Mouse (Mus musculus): Measurements from ENCODE around the gene Tmem30b. TPM values are rescaled to one million over a fixed set of nuclear protein-coding genes. Genes with fewer than 3 reads are reported as not detected.
"Not testable (repeated sequence)": the region's sequence is repeated elsewhere in the genome, so short reads cannot be mapped to it uniquely, and the experiment has no call there.

Gene Tmem30b
- under 1 TPM; 0.30 to 0.40 TPM for total RNA-seq (2021)
- long read RNA-seq, experiment 1, result 0 reads
- long read RNA-seq, experiment 2, result 0 reads

DNA sequence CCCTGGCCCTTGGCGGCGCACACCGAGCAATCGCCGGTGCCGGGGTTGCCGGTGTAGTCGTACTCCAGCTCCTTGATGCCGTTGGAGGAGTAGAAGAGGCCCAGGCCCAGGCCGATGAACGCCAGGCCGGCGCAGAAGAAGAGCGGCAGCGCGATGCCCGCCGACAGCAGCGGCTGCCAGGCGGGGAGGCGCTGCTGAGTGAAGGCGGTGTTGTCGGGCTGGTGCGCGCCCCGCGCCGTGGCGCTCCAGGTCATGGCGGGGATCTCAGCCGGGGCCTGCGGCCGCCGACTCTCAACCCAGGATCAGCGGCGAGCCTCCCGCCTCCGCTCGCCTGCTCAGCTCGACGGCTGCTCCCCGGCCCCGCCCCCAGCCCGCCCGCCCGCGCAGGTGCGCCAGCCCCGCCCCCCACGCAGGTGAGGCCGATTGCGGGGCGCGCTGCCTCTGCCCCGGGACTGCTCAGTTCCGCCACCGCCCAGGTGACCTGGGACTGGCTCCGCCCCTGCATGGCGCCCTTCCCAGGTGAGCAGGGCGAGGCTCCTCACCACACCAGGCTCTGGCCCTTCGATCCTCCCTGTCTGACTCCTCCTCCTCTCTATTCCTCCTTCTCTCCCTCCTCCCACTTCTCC, at the start of gene Tmem30b:
Gene Tmem30b (minus strand): TSS at position 307 of the 626 bp plus-strand sequence.
- DNase-seq (ENCODE audit: low spot score in 2 of 2), result no peak

DNA sequence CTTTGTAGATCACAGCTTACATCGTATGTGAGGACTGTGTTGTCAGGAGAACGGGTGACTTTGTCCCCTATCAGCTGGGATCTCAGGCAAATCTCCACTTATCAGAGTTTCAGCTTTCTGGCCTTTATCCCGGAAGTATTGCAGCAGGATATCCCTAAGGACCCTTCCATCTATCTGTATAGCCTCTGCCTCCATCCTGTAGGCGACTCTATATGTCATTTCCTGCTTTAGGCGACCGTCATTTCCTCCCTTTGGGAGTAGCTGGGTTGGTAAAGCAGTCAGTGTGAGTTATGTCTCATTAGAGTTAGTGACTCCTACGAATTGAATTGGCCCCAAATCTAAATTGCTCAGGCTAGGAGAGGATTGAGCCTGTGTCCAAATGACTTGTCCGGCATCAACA, 49.0 kb upstream of the Tmem30b start:
- no peak for DNase-seq (ENCODE audit: low spot score in 2 of 2)

DNA sequence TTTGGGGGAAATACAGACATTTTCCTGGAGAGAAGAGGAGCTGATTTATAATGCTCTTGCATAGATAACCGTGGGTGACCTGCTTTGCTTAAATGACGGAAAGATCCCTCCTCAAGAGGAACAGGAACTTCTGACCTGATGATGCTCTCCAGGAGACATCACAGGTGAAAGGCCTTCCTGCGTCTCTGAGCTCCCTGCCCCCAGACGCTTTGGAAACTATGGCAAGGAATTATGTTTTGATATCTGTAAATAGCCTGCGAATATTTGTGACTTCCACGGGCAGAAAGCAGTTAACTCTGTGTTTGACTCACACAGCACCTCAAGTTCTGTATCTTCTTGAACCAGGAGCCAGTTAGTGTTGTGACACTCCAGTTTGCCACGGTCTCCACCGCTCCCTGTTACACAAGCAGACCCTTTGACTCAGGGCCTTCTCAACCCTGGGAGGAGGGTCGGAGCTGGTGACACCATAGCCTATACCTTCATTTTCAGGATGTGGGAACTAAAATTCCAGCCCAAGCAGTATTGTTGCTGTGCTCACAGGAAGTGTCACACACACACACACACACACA, 48.1 kb upstream of the Tmem30b start:
- no peak for DNase-seq (ENCODE audit: low spot score in 2 of 2)

DNA sequence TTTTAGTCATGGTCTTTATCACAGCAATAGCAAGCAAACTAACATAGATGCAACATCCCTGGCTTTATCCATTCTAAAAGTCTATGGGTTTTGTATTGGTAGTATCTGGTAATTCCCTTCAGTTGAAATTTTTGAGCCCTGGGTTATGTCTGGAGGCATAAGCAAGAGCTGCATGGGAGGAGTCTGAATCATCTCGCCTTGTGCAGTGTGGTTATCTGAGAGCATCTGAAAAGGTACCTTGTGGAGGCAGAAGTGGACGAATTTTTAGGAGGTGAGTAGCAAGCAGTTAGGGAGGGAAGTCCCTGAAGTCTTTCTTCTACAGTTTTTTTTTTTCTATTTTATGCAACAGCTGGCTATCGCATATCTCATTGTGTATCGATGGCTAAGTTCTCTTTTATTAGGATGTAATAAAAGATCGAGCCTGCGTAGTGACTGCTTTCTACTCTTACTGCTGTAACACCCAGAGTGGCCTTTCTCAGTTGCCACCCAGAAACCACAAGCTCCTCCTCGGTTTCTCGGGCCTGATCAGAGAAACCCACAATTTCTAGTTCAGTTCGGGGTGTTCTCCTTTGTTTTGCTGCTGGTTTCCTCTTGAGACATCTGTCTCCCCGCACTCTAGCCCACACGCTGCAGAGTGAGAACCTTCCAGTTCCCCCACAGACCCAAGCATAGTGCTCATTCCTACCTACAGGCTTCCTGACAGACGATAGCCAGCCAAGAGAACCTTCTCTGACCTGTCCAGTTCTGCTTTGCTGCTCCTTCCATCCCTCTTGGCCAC, 47.0 kb upstream of the Tmem30b start:
- no peak for DNase-seq (ENCODE audit: low spot score in 2 of 2)

DNA sequence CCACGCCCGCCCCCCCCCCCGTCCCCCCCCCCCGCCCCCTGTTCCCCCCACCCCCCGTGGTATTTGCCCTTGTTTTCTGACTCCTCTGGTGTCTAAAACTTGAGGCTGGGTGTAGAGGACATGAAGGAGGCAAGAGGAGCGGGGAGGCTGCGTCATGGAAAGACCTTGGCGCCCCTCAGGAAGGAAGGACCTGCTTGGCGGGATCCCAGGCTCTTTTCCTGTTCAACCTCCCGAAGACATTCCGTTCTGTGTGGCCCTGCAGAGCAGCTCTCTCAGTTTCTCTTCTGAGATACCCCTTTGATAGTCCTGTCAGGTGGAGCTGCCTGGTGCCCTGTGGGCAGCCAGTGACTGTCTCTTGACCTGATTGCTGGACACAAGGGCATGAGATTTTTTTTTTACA, 45.4 kb upstream of the Tmem30b start:
- no peak for DNase-seq (ENCODE audit: low spot score in 2 of 2)

DNA sequence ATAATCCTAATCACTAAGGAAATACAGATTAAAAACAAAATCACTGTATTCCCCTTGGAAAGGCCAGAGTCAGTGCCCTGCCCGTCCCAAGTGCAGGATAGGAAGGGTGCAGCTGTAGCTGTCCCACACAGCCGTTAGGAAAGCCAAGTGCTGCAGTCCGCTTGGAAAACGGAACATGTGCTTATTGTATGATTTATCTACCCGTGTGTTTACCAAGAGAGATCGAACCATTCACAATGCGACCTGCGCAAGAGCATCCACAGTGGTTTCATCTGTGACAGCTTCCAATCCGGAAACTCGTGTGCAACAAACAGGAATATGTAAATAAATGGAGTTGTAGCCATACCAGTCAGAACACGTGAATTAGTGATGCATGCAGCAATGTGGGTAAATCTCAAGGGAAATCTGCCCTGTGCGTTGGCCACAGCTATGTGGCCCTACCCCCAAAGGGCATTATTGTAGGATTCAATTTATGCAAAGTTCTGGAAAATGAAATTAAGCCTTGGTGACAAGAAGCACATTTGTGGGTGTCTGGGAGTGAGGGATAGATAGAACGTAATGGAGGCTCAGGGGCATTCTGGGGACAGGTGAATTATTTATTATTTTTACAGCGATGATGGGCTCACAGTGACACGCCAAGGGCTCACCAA, 44.6 kb upstream of the Tmem30b start:
- DNase-seq (ENCODE audit: low spot score in 2 of 2), result no peak

DNA sequence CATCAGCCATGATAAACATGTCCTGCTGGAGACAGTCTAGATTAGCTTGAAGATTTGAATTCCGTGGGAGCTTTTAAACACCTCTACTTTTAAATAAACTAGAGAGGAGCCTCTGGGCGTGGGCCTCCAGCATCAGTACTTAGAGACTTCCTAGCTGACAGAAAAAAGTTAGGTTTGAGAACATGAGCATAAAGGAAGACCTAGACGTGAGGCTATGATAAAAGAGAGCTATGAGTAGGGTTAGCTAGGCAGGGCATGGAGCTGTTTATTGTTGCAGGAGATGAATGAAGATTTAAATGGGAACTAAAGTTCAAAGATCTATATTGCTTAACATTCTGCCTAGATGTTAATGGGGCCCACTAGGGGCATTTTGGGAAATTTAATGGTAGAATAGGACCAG, 41.1 kb upstream of the Tmem30b start:
- no peak for DNase-seq (ENCODE audit: low spot score in 2 of 2)

DNA sequence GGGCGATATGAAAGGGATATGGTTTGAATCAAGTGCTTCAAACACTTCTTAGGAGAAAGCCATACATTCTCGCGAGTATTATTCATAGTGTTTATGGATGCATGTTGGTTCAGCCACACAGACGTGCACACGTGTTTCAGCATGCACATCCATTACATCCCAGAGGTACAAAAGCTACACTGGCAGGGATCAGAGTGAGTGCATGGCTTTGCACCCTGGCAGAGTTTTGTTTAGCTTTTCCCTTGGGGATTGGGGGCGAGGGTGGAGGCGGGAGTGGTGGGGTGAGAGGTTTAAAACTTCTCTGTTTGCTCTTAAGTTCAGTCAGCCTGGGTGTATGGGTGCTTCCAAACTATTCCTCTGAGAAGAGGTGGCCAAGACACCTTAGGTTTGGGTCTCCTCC, 39.7 kb upstream of the Tmem30b start:
- DNase-seq (ENCODE audit: low spot score in 2 of 2), result no peak

DNA sequence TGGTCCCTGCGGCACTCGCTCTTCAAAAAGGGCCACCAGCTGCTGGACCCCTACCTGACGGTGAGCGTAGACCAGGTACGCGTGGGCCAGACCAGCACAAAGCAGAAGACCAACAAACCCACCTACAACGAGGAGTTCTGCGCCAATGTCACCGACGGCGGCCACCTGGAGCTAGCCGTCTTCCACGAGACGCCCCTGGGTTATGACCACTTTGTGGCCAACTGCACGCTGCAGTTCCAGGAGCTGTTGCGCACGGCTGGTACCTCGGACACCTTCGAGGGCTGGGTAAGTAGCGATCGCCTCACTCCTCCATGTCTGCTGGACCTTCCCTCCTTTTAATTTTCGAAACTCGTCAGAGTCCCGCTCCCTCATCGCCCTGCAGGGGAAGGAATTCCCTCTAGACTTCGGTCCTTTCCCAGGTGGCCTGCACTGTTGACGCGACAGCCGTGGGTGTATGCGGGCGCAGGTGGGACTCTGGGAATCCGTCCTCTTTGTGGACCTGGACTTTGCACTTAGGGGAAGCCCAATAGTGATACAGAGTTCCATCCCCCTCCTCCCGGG, 39.1 kb upstream of the Tmem30b start:
- no peak for DNase-seq (ENCODE audit: low spot score in 2 of 2)

DNA sequence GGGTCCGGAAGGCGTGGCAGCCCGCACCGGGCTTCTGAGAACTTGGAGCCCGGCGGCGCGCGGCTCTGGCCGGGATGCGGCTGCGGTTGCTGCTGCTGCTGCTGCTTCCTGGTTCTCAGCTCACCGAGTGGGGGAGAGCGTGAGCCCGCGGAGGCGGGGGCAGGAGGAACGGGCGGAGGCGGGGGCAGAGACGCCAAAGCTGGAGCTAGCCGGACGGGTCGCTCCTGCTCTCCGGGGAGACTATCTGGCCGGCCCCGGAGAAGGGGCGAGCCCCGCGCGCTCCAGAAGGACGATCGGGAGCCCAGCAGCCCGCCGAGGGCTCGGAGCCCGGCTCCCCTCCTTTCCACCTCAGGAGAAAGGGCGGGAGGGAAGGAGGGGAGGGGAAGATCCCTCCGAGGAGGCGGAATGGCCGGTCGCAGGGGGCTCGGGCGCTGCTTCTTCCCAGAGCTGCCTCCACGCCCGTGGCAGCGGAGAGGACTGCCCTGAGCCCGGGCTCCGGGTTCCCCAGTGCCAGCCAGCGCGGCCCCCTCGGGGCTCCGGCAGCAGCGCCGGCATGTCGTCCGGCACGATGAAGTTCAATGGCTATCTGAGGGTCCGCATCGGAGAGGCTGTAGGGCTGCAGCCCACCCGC, 38.5 kb upstream of the Tmem30b start, which contains the start of gene Prkch:
Gene Prkch (plus strand): TSS at position 187 of the 631 bp plus-strand sequence.
- peak; percentile 50 to 57 for DNase-seq (ENCODE audit: low spot score in 2 of 2)

DNA sequence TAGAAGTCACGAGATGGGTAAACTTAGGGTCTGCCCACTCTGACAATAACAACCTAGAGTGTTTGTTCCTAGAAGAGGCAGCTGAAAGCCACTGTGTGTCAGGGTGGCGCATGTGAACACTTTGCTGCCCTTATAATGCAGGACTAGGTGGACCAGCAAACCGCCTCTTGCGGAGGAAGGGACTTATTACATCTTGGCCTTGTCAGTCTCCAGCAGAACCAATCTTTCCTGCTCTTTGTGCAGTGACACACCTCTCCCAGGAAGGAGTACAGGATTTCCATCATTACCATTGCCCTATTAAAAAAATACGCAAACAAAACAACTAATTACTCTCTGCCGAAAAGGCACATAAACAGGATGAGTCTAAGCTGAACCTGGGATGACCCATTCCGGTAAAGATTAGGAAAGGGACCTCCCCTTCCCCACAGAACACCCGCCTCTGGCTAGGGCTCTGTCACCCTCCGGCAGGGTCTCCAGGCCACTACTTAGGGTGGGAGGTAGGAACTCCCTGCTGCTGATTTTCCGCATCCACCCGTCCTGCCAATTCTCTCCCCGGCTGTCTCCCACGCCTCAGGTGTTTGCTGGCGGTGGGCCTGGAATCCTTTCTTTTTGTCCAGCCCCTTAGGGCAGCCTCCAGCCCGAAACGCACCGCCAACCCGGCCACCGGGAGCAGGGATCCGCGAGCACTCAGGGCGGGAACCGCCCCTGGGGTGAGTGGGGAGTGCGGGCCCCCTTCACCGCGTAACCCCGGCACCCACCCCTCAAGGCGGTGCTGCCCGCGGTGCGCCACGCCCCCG, 37.8 kb upstream of the Tmem30b start:
- no peak for DNase-seq (ENCODE audit: low spot score in 2 of 2)

DNA sequence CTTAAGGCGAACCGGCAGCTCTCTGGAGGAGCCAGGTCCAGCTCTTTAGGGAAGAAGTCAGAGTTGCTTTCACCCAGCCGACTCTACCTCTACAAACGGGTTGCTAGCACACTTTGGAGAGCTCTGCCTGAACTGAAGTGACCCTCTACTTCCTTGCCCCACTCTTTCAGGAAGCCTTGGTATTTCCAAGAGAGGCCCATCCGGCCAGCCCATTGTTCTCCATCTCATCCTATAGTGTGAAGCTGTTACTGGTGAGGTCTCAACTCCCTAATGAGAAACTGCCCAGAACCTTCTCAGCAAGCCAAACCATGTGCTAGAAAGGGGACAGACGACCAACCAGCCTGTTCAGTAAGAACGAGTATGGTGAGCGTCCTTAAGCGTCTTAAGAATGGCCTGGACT, 37.1 kb upstream of the Tmem30b start:
- no peak for DNase-seq (ENCODE audit: low spot score in 2 of 2)

DNA sequence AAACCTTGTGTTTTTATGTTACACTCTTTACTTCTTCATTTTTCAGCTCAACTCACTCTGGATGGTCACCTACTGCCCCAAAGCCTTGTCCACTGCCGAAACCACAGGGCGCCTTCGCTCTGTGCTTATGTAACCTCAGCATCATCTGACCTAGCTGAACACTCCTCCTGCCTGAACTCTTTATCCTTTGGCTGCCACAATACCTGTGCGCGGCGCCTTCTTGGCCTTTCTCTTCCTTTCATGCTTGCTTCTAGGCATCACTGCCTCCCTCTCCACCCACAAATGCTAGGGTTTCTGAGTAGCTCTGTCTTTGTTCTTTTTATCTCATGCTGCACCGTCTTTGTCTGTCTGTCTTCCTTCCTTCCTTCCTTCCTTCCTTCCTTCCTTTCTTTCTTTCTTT, 34.6 kb upstream of the Tmem30b start:
- DNase-seq (ENCODE audit: low spot score in 2 of 2), result no peak

DNA sequence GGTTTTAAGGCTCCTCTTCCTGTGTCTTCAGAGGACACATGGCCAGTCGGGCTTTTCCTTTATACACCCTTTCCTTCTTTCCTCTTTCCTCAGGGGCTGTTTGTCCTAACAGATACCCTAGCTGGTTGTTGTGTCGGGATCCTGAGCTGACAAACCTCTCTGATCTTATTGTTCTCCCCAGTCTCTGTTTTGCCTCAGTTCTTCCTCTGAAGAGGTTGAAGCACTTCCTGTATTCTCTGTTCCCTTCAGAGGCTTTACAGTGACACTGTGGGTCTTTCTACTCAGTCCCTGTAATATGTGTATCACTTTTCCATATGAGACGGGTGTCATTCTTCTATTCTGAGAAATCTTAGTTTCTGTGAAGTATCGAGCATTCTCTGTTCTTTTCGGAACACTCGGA, 31.9 kb upstream of the Tmem30b start:
- no peak for DNase-seq (ENCODE audit: low spot score in 2 of 2)

DNA sequence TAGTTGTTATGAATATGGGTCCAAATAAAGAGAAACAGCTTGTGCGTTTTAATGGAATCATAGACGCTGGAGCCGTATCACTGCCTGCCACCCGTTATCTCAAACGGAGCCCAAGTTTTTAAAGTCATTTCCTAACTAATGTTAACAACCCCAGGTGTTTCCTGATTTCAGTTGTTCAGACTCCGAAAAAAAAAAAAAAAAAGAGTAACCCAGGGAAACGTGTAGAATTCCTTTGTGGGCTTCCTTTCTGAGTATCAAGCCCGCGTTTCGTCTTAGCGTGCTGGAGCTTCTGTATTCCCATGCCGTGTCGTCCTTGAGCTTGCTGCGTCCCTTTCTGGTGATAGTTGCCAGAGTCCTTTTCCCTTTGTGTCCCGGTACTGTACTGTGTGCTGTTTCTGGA, 28.4 kb upstream of the Tmem30b start:
- no peak for DNase-seq (ENCODE audit: low spot score in 2 of 2)

DNA sequence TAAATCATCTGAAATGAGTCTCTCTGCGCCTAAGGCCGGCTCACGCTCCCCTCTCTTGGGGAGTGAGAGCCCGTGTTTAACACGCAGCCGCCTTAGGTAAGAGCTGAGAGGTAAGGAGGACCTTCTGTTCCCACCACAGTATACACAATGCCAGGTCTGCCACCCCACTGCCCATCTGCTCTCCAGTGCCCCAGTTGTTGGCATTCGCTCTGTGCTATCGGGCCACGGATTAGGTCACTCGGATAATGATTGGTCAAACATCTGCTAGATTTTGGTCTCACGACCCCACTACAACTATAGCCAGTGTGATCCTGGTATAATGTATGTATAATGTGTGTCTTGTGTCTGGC, 19.4 kb upstream of the Tmem30b start:
- DNase-seq (ENCODE audit: low spot score in 2 of 2), result no peak

DNA sequence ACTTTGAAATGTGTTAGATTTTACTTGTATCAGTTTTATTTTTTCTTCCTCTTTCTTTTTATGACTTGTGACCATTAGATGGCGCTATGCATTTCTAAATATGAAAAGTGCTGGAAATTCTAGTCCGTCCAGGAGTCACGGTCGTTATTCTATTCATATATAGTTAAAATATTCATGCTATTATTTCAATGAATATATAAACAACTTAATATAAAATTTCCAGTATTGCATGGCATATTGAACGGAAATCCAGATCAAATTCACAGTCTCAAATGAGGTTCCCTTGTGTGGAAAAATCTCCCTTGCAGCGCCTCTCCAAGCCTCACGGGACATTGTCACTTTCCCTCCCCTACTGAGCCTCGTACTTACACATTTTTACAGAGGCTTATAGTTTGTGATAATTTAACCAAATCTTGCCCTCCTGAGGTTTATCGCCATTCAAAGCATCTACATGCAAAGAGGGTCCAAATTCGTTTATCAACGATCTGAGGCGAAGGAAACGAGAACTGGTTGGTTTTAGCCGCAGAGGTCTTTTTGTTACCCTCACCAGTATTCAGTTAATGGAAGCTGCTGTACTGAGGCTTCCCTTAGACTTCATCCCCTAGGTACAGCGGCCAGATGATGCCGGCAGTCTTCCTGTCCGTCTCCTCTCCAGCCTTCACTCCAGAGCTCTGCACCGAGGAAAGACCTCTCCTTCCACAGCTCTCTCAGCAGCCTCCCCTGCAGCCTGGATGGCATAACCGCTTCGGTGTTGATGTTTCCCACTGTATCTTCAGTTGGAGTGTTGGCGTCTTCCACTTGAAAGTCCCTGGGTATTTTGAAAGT, 18.8 kb upstream of the Tmem30b start:
- DNase-seq (ENCODE audit: low spot score in 2 of 2), result peak in 1 of 2 experiments; percentile 28

DNA sequence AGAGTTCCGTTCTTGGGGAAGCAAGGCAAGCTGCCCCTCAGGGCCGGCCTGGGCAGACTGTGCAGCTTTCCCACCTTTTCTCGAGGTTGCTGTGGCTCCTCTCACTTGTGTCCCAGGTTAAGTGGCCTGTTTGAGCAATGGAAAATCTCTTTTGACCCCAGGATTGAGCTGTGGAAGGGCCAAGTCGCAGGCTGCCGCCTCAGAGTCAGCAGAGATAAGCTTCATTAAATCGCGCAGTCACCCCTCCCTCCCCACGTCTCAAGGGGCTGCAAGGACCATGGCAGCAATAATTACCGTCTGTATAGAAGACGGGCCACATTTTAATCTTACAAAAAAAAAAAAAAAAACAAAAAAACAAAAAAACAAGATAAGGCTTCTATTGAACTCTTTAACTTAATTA, 18.0 kb upstream of the Tmem30b start:
- no peak for DNase-seq (ENCODE audit: low spot score in 2 of 2)

DNA sequence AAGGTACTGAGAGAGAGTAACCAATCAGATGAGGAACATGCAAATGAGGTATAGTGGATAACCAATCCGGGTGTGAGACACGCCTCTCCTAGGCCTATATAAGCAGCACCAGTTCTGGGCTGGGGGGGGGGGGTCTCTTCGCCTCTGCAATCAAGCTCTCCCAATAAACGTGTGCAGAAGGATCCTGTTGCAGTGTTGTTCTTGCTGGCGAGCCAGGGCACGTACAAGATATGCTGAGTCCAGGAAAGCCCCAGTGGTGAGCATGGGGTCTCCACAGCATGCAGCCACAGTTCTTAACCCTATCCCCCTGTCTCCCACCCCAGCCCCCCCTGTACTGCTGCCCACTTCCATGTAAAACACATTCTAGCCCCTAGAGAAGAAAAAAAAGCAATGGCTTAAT, 16.9 kb upstream of the Tmem30b start:
- DNase-seq (ENCODE audit: low spot score in 2 of 2), result not testable (repeated sequence)

DNA sequence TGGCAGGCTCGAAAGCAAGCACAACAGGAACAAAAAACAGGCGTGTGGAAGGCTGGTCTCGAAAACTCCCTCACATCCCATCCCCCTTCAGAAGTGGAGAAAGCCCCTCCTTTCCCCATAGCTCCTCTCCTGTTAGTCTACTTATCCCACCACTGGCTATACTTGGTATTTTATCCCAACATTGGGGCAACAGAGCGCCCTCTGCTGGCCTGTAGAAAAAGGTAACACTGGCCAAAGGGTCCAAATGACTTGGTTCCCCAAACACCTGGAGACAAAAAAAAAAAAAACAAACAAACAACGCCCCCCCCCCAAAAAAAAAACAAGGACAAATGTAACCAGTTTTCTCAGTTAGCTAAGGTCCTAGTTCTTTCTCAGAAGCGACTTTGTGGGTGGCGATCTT, 13.9 kb upstream of the Tmem30b start:
- no peak for DNase-seq (ENCODE audit: low spot score in 2 of 2)
